Mouse (Mus musculus) limb, embryonic 15.5 days (tissue): ENCODE results near the gene Tmem245. TPM values are rescaled to one million over a fixed set of nuclear protein-coding genes. Genes with fewer than 3 reads are reported as not detected.

Source experiments
- ATAC-seq: fragments of 200-750 bp; cut with Nextera tagmentation; 2 replicates; pipeline ENCODE4 v1.8.0; 2017; ENCODE audit warnings: low read depth, moderate TSS enrichment; ENCODE audit not compliant: insufficient number of reproducible peaks, low FRiP score, low TSS enrichment
- H3K27ac ChIP-seq: fragments of 300-500 bp; sonication (generic); 2 replicates; pipeline ENCODE4 v1.5.1; 2015; ENCODE audit warnings: moderate library complexity, mild to moderate bottlenecking, inconsistent platforms
- H3K27me3 ChIP-seq: fragments of 300-500 bp; sonication (generic); 2 replicates; pipeline ENCODE4 v1.6.1; 2015; ENCODE audit warnings: inconsistent platforms
- H3K36me3 ChIP-seq: fragments of 300-500 bp; sonication (generic); 2 replicates; pipeline ENCODE4 v1.6.1; 2015; ENCODE audit warnings: inconsistent platforms
- H3K4me1 ChIP-seq: fragments of 300-500 bp; sonication (generic); 2 replicates; pipeline ENCODE4 v1.6.1; 2015; ENCODE audit warnings: inconsistent platforms
- H3K4me2 ChIP-seq: fragments of 300-500 bp; sonication (generic); 2 replicates; pipeline ENCODE4 v1.6.1; 2015; ENCODE audit warnings: mild to moderate bottlenecking, inconsistent platforms
- H3K4me3 ChIP-seq: fragments of 300-500 bp; sonication (generic); 2 replicates; pipeline ENCODE4 v1.5.1; 2015; ENCODE audit warnings: mild to moderate bottlenecking, inconsistent platforms
- H3K9ac ChIP-seq: fragments of 300-500 bp; sonication (generic); 2 replicates; pipeline ENCODE4 v1.6.1; 2015; ENCODE audit warnings: inconsistent platforms
- H3K9me3 ChIP-seq: fragments of 300-500 bp; sonication (generic); 2 replicates; pipeline ENCODE4 v1.6.1; 2016; ENCODE audit warnings: inconsistent platforms
- WGBS: fragments of 180-500 bp; shearing (Covaris S2); methylation state at CpG from one replicate; pipeline ENCODE4 v1.1.7; 2015; 5-methylcytosine and 5-hydroxymethylcytosine counted together
- polyA plus RNA-seq: library from polyadenylated mRNA; unstranded; fragments of >200 nt; fragmentation: Nextera tagmentation; extraction: Ambion mirVana; gene quantifications from 2 replicates; pipeline ENCODE4 v1.2.1, GENCODE M21; 2015

Gene Tmem245
- polyA plus RNA-seq, result 10.9 TPM in 2 replicates

- H3K36me3 ChIP-seq, result no peaks in the 10 kb centered on the region
- under 1% methylated on average over 106 of the region's 107 CpGs for WGBS
- peak within 1 kb of the TSS; percentile 95 for H3K27ac ChIP-seq
- no peaks in the 10 kb centered on the region for H3K27me3 ChIP-seq
- H3K4me3 ChIP-seq, result peak within 1 kb of the TSS; percentile 92
- no peaks in the 10 kb centered on the region for H3K9me3 ChIP-seq
- ATAC-seq, result peak; percentile 95
- peaks cover 34% of the 10 kb centered on the region for H3K4me1 ChIP-seq
- H3K4me2 ChIP-seq, result peak within 1 kb of the TSS; percentile 84
- H3K9ac ChIP-seq, result peak within 1 kb of the TSS; percentile 76
These were observed at the start of gene Tmem245 for GRCm38 (mm10) chr4:56946641-56947640. Gene Tmem245, minus strand, starts transcription at chr4:56947437.

DNA sequence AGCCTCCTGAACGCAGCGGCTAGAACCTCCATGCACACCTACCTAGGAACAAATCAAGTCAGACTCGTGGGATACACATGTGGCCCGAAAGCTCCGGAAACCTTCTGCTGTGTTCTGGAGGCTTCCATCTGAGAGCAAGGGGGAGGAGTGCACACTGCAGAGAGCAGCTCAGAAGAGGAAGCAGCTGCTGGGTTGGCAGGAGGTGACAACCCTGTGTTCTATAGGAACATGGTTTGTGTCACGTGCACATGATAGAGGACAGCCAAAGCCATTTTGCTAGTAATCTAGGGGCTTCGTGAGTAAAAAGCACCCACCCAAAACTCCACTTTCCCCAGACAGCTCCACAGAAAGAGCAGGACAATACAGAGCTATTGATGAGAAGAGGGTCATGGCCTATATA is 46.1 kb upstream of the Tmem245 start:
- Histone ChIP-seq H3K4me3 (no peak overlapping the region), H3K27ac (no peak overlapping the region), H3K9me3 (no peaks in the 10 kb centered on the region), H3K36me3 (no peaks in the 10 kb centered on the region), H3K4me1 (peaks cover 9% of the 10 kb centered on the region), H3K27me3 (peaks cover 32% of the 10 kb centered on the region), H3K9ac (no peak overlapping the region), H3K4me2 (no peak overlapping the region)
- no peak for ATAC-seq
- WGBS, result 73% methylated on average over 7 of the region's 7 CpGs

DNA sequence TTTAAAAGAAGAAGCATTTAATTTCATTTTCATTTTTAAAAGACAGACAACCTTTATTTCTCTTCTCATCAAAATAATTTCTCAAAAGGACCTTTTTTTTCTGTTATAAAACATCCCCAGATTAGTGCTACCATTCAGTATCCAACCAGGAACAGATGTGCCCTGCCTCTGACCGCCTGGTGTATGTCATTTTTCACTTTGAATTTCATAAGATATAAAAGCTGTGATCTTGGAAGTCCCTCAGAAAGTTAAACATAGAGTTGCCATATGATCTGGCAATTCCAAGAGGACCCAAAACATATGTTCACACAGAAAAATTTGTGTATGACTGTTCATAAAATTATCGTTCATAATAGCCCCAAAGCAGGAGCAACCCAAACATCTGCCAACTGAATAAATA is 44.7 kb upstream of the Tmem245 start:
- no peak for ATAC-seq
- Histone ChIP-seq H3K4me1 (peaks cover 9% of the 10 kb centered on the region), H3K27me3 (peaks cover 32% of the 10 kb centered on the region), H3K27ac (no peak overlapping the region), H3K9ac (no peak overlapping the region), H3K4me3 (no peak overlapping the region), H3K4me2 (no peak overlapping the region), H3K9me3 (no peaks in the 10 kb centered on the region), H3K36me3 (no peaks in the 10 kb centered on the region)
- 59% methylated on average over 2 of the region's 2 CpGs for WGBS

- Histone ChIP-seq H3K27me3 (peaks cover 32% of the 10 kb centered on the region), H3K4me2 (peak within 1 kb of the TSS; percentile 97), H3K36me3 (no peaks in the 10 kb centered on the region), H3K9me3 (no peaks in the 10 kb centered on the region), H3K4me1 (peaks cover 9% of the 10 kb centered on the region), H3K9ac (peak within 1 kb of the TSS; percentile 48), H3K4me3 (peak within 1 kb of the TSS; percentile 63), H3K27ac (no peak within 1 kb of the TSS)
- under 1% methylated on average over 40 of the region's 44 CpGs for WGBS
- ATAC-seq, result no peak
These were observed 43.0 kb upstream of the Tmem245 start, which contains the start of gene Frrs1l for GRCm38 (mm10) chr4:56990215-56990584. Gene Frrs1l, minus strand, starts transcription at chr4:56990391.

DNA sequence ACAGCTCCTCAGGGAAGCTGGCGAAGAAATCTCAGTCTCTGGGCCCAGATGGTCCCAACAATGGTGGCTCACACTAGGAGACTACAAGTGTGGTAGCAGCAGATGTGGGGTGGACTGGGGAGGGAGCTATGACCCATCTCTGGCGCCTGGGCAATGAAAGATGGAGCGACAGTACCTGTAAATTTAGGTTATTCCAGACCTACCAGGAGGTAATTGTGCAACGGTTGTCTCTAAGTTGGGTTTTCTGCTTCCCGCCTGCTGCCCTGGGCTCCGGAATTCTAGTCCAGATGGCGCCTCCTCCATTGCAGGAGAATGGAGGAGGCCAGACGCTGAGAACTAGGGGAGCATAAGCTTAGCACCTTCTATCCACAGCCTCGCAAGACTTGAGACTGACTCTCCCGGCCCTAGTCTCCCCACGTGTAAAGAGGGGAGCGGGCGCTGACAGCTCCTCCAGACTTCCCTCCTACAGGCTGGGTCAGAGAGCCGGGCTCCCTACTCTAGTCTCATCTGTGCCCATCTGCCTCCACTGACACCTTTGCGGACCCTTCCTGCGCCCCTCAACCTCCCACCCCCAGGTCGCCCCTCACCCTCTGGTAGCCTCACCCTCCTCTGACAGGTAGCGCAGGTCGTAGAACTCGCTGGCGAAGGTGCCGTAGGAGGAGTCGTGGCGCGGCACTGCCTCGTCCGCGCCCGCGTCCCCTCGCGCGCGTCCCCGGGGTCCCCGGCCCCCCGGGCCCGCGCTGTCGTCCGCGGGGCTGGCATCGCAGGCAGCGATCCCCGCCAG is 42.4 kb upstream of the Tmem245 start:
- H3K9ac ChIP-seq, result peak overlapping the region; percentile 48
- no peak overlapping the region for H3K27ac ChIP-seq
- no peak for ATAC-seq
- peak overlapping the region; percentile 63 for H3K4me3 ChIP-seq
- H3K27me3 ChIP-seq, result peaks cover 32% of the 10 kb centered on the region
- H3K36me3 ChIP-seq, result no peaks in the 10 kb centered on the region
- 4% methylated on average over 36 of the region's 45 CpGs for WGBS
- peaks cover 9% of the 10 kb centered on the region for H3K4me1 ChIP-seq
- no peaks in the 10 kb centered on the region for H3K9me3 ChIP-seq
- H3K4me2 ChIP-seq, result peak overlapping the region; percentile 97

GRCm38 (mm10) chr4:56965586-56966179 is 18.4 kb upstream of the Tmem245 start:
- H3K9me3 ChIP-seq, result no peaks in the 10 kb centered on the region
- no peak overlapping the region for H3K4me3 ChIP-seq
- H3K9ac ChIP-seq, result no peak overlapping the region
- H3K4me2 ChIP-seq, result no peak overlapping the region
- H3K27me3 ChIP-seq, result no peaks in the 10 kb centered on the region
- ATAC-seq, result no peak
- no peaks in the 10 kb centered on the region for H3K4me1 ChIP-seq
- 68% methylated on average over 7 of the region's 7 CpGs for WGBS
- no peaks in the 10 kb centered on the region for H3K36me3 ChIP-seq
- H3K27ac ChIP-seq, result no peak overlapping the region

DNA sequence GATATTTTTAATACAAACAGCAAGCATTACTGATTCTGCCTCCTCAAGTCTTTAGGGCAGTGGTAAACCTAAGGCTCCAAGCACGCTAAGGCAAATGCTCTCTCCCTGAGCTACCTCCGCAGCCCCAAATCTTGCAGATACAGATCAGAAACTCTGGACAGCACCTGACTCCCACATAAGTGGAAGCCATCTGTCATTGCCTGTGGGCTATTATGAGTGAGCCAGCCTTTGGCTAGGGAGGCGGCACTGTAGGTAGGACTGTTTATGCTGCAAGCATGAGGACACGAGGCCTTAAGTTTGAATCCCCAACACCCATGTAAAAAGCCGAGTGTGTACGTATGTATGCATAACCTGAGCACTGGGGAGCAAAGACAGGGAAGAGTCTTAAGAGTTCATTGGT is 16.4 kb upstream of the Tmem245 start:
- Histone ChIP-seq H3K4me3 (no peak overlapping the region), H3K27me3 (no peaks in the 10 kb centered on the region), H3K9ac (no peak overlapping the region), H3K4me2 (no peak overlapping the region), H3K36me3 (no peaks in the 10 kb centered on the region), H3K4me1 (no peaks in the 10 kb centered on the region), H3K27ac (no peak overlapping the region), H3K9me3 (no peaks in the 10 kb centered on the region)
- 82% methylated on average over 6 of the region's 6 CpGs for WGBS
- no peak for ATAC-seq

DNA sequence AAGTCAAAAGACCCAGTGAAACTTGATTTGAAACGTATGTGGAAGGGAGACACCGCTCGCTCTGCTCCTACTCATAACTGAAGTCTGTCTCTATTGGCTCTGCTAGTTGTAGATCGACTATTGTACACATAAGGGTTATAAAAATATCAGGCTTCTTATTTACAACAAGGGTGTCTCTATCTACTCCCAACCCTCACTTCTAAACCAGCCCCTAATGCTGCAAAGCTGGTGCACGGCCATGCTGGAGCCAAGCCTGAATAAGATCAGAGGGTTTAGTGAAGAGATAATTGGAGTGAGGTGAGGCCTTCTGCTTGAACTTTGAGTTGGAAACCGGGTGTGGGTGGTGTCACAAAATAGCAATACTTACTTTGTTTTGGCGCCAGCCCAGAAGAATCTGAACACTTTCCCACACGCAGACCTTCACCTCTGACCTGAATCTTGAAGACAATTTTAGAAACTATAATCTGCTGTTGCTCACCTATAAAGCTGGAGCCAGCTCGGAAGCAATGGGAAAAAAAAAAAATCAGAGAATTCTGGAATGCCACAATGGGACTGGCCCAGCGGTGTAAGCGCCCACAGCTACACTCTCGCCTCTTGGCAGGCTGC is 14.2 kb upstream of the Tmem245 start:
- no peak for ATAC-seq
- WGBS, result 68% methylated on average over 12 of the region's 12 CpGs
- H3K27ac ChIP-seq, result no peak overlapping the region

DNA sequence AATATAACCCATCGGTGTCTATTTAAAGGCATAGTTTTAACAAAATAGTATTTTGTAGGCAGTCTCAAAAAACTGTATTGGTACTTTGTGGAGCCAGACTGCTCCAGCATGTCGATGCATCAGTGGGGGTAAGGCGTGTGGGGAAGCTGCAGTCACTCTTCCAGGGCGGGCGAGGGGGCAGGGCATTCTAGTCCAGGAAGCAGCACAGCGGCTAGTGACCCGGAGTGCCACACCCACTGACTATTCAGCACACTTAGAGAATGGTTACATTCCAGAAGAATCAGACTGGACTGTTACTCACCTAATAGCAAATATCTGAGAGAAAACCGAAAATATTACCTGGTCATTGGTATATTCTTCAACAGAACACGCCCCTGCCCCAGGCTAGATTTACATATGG is 10.3 kb upstream of the Tmem245 start:
- 62% methylated on average over 9 of the region's 9 CpGs for WGBS
- no peaks in the 10 kb centered on the region for H3K27me3 ChIP-seq
- no peak overlapping the region for H3K27ac ChIP-seq
- no peak overlapping the region for H3K4me2 ChIP-seq
- H3K4me1 ChIP-seq, result no peaks in the 10 kb centered on the region
- no peaks in the 10 kb centered on the region for H3K9me3 ChIP-seq
- no peak for ATAC-seq
- H3K36me3 ChIP-seq, result no peaks in the 10 kb centered on the region
- H3K9ac ChIP-seq, result no peak overlapping the region
- no peak overlapping the region for H3K4me3 ChIP-seq

More for the DNA sequence above, 14.2 kb upstream of the Tmem245 start:
- Histone ChIP-seq H3K9ac (no peak overlapping the region), H3K4me2 (no peak overlapping the region), H3K4me3 (no peak overlapping the region), H3K4me1 (no peaks in the 10 kb centered on the region), H3K27me3 (no peaks in the 10 kb centered on the region), H3K36me3 (no peaks in the 10 kb centered on the region), H3K9me3 (no peaks in the 10 kb centered on the region)

GRCm38 (mm10) chr4:56953235-56953634 is 6.0 kb upstream of the Tmem245 start:
- H3K9me3 ChIP-seq, result no peaks in the 10 kb centered on the region
- WGBS, result 65% methylated on average over 6 of the region's 6 CpGs

DNA sequence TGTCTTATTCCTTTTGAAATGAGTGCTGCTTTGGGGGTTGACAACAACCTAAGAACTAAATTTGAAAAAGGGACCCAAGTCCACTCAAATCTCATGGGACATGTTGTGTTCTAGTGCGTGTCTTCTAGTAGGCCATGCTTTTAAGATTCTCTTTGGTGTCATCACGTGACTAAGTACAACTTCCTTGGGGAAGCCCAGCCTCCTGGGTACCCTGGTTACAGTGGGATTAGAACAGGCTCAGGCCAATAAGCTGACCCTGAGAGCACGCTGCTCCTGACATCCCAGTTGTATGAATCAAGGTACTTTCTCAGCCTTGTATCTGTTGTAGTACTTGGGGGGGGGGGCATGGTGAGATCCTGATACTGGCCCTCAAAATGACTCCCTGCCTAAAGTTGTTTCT is 4.5 kb upstream of the Tmem245 start:
- WGBS, result 91% methylated on average over 3 of the region's 3 CpGs
- Histone ChIP-seq H3K36me3 (no peaks in the 10 kb centered on the region), H3K4me1 (no peaks in the 10 kb centered on the region; the same call in 1 of the 2 replicates), H3K27ac (no peak overlapping the region), H3K9me3 (no peaks in the 10 kb centered on the region), H3K4me3 (no peak overlapping the region), H3K4me2 (no peak overlapping the region), H3K27me3 (no peaks in the 10 kb centered on the region), H3K9ac (no peak overlapping the region)
- no peak for ATAC-seq

More at GRCm38 (mm10) chr4:56953235-56953634, 6.0 kb upstream of the Tmem245 start:
- ATAC-seq, result no peak
- Histone ChIP-seq H3K4me1 (no peaks in the 10 kb centered on the region), H3K4me2 (no peak overlapping the region), H3K36me3 (no peaks in the 10 kb centered on the region), H3K9ac (no peak overlapping the region), H3K27me3 (no peaks in the 10 kb centered on the region), H3K4me3 (no peak overlapping the region), H3K27ac (no peak overlapping the region)
